Mouse (Mus musculus): ENCODE results near the gene Smpdl3b.
"Not testable (repeated sequence)": the region's sequence is repeated elsewhere in the genome, so short reads cannot be mapped to it uniquely, and the experiment has no call there.

The Smpdl3b gene

GRCm38 (mm10) chr4:132756974-132757373 lies at the start of gene Smpdl3b:
Gene Smpdl3b, minus strand, starts transcription at chr4:132757252.
- DNase-seq, result peak; percentile 30

GRCm38 (mm10) chr4:132806620-132807191 lies 49.7 kb upstream of the Smpdl3b start:
- DNase-seq, result no peak

- no peak for DNase-seq
These were observed 48.6 kb upstream of the Smpdl3b start for GRCm38 (mm10) chr4:132805599-132806197.

DNA sequence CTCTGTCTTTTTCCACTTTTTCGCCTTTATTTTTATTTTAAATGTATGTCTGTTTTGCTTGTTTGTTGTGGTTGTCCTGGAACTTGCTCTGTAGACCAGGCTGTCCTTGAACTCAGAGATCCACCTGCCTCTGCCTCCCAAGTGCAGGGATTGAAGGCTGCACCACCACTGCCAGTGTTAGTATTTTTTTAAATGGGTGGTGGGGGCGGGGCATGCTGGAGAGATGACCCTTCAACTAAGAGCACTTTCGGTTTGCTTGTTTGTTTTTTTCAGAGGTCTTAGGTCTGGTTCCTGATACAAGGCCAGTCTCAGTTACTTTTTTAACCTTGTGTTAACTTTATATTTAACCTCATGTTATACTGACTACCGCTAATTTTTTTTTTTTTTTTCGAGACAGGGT lies 48.1 kb upstream of the Smpdl3b start:
- no peak for DNase-seq

DNA sequence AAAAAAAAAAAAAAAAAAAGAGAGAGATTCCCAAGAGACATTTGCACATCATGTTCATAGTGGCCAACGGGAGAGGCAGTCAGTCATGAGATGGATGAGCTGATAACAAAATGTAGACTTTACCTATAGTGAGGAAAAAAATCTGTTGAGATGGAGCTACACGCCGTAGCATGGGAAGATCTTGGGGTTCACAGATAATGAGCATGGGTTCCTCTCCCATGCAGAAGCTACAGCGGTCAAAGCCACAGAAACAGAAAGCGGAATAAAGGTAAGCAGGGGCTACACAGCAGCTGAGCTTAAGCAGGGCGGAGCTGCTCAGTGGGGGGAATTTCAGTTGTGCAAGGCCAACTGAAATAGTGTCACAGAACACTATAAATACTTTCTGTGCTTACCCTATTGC lies 47.3 kb upstream of the Smpdl3b start:
- peak; percentile 30 for DNase-seq

GRCm38 (mm10) chr4:132803876-132804275 lies 46.8 kb upstream of the Smpdl3b start:
- no peak for DNase-seq

DNA sequence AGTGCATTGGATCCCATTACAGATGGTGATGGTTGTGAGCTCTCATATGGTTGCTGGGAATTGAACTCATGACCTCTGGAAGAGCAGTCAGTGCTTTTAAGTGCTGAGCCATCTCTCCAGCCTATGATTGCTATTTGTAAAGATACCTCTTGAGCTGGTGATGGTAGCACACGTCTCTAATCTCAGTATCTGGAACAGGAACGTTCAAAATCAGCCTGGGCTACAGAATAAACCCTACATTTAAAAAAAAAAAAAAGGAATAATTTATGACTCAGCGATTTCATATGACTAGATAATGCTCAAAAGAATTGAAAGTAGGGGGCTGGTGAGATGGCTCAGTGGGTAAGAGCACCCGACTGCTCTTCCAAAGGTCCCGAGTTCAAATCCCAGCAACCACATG lies 46.2 kb upstream of the Smpdl3b start:
- no peak for DNase-seq

DNA sequence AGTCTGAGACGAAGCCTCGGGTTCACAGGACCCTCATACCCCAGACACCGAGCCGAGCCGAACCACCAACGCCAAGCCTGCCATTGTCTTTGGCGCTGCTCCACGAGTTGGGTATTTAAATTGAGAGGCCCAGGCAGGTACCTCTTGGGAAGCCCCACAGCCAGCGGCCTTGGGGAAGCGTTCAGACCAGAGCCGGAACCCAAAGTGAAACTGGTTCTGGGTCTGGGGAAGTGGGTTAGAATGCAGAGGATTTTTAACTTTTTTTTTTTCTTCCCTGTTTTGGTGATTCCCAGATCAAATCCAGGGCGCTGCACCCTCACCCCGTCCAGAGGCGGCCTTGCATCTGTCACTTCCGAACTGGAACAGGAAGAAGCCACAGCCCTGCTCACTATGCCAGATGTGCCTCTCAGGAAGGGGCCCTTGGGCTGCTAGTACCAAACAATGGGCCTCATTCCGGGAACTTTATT lies 45.2 kb upstream of the Smpdl3b start:
- DNase-seq, result peak; percentile 61

GRCm38 (mm10) chr4:132801176-132802077 lies 44.4 kb upstream of the Smpdl3b start:
- no peak for DNase-seq

DNA sequence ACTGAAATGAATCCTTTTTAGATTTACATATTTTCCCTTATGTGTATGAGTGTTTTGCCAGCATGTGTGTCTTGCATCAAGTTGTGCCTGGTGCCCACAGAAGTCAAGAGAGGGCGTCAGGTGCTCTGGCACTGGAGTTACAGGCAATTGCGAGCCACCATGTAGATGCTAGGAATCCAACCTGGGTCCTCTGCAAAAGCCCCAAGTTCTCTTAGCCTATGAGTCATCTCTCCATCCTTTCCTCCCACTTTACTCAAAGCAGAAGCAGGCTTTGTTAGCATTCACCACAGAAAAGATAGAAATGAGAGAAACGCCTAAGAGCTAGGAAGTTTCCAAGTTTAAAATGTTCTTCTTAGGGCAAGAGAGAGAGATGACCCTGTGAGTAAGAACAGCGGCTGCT lies 42.8 kb upstream of the Smpdl3b start:
- no peak for DNase-seq

- DNase-seq, result not testable (repeated sequence)
These were observed 41.6 kb upstream of the Smpdl3b start for GRCm38 (mm10) chr4:132798666-132799065.

GRCm38 (mm10) chr4:132798028-132798427 lies 41.0 kb upstream of the Smpdl3b start:
- no peak for DNase-seq

DNA sequence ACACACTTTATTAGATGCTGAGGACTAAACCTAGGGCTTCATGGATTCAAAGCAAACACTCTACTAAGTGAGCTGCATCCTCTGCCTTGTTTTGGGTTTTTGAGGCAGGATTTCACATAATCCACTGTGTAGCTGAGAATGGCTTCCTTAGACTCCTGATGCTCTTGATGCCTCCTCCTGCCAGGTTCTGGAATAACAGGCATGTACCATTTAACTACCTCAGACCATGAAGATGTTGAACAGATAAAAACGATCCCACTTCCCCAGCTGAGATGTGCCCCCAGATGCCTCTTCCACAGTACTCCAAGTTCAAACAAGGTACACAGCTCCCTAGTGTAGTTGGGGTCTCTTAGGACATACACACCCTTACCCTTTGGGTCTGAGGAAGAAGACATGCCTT lies 40.4 kb upstream of the Smpdl3b start:
- DNase-seq, result no peak

- DNase-seq, result peak; percentile 83
These were observed 39.3 kb upstream of the Smpdl3b start, which contains the start of gene Themis2 for GRCm38 (mm10) chr4:132796196-132796886. Gene Themis2, minus strand, starts transcription at chr4:132796387.

DNA sequence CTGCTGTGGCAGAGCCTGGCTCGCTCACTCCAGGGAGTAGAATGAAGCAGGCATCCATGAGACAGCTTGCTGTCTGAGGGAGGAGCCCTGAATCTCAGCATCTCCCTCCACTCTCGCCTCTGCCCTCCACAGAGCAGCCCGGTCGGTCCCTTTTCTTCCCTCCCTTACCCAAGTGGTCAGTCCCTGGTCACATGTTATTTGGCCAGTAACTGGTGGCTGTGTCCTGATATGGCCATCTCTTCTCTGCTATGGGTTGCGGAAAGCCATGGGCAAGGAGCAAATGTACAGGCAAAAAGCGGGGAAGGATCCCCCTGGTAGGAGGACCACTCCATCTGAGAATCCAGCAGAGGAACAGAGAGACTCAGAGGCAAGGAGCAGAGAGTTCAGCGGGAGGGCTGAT lies 38.1 kb upstream of the Smpdl3b start:
- DNase-seq, result no peak

DNA sequence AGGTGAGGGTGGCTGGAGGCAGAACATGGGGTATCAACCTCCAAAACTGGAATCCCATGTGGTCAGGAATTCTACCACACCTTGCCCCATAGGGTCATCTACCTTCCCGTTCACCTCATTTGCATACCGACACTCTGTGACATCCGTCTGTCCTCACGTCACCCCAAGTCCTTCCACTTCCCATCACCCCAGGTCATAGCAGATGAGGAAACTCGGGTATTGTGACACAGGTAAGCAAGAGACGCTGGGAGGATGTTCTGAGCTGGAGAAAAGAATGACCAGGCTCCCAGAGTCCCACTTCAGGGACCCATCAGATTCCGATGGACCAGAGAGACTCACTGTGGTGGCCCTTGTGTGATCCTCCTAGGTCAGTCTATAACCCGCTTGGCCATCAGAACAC lies 37.7 kb upstream of the Smpdl3b start:
- DNase-seq, result no peak

- no peak for DNase-seq
These were observed 37.0 kb upstream of the Smpdl3b start for GRCm38 (mm10) chr4:132794028-132794427.

DNA sequence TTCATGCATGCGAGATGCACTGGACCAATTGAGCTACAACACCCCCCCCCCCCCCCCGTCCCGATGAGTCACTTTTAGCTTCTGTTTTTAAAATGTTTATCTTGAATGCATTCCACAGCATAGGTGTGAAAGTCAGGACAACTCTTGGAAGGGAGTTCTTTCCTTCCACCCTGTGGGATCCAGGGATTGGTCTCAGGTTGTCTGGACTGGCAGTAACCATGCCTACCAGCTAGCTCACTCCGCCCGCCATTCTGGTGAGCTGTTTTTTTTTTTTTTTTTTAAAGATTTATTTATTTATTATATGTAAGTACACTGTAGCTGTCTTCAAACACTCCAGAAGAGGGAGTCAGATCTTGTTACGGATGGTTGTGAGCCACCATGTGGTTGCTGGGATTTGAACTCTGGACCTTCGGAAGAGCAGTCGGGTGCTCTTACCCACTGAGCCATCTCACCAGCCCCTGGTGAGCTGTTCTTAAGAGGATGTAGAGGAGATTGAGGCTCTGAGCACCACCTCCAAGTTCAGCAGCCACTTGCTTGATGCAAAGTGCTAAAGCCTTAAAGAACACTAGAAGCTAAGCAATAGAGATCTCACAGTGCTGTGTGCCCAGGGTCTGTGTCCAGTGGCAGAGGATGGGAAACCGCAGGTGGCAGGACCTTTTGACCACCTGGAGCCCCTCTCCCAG lies 36.4 kb upstream of the Smpdl3b start:
- not testable (repeated sequence) for DNase-seq

DNA sequence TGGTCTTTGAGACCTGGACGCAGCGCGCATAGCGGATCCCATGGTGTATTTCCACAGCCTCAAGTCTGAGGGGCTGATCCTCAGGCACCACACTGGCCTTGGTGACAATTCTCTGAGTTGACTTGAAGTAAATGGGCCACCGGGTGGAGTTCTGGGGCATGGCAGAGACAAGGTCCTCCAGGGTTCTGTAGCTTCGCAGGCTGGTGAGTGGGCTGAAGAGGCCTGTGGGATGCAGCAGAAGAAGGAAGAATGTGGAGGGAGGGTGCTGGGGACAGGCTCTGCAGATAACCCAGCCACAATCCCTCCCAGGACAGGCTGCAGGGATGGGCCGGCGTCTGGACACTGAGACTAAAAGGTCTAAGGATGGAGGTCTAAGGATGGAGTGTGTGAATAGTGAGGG lies 32.7 kb upstream of the Smpdl3b start:
- DNase-seq, result no peak

DNA sequence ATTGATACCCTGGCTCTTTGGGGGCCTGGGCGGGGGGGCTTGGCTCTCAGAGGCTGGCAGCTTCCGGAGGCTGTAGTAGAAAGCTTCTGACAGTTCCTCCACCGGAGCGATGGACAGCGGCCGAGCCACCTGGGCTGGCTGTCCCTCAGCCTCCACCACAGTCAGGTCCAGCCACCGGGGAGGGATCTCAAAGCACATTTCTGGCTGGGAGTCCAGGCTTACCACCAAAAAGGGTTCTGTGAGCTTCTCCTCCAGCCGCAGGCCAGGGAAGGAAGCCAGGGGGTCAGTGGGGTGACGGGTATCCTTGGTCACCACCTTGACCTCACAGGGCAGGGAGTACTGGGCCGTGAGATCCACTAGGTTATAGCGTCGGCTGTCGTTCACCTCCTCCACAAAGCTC lies 28.2 kb upstream of the Smpdl3b start:
- DNase-seq, result no peak

DNA sequence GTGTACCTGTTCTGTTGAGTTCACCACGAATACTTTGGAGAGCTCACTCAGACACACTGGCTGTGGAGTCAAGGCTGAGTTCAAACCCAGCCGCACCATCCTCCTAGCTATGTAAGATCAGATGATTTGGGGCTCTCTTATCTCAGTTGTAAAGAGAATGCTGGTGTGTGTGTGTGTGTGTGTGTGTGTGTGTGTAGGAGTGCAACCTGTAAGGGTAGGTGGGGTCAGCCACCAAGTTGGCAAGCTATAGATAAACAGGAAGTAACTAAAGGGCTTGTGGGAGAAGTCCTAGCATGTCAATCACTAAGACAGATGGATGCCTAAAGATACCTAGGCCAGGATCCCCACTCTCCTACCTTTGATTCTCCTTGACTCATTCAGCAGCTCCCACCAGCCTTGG lies 26.7 kb upstream of the Smpdl3b start:
- no peak for DNase-seq

- DNase-seq, result no peak
These were observed 23.2 kb upstream of the Smpdl3b start for GRCm38 (mm10) chr4:132780288-132780687.

All from thymus, postnatal 25 days (tissue).